Mouse (Mus musculus): ENCODE results near the gene Cep95. TPM values are rescaled to one million over a fixed set of nuclear protein-coding genes. Genes with fewer than 3 reads are reported as not detected.

The Cep95 gene
- polyA plus RNA-seq, 1 experiment from 2014 or later: 12.7 TPM

- Histone ChIP-seq H3K9me3 (replicated peaks) (no peaks in the 10 kb centered on the region), H3K4me3 (no peak overlapping the region), H3K4me2 (no peak overlapping the region), H3K36me3 (no peaks in the 10 kb centered on the region), H3K27me3 (replicated peaks) (peaks cover 9% of the 10 kb centered on the region; the same call in 1 of the 2 replicates), H3K4me1 (peaks cover 30% of the 10 kb centered on the region), H3K27ac (no peak overlapping the region), H3K9ac (no peak overlapping the region)
- WGBS (ENCODE audit: insufficient replicate concordance): 43% methylated on average over 5 of the region's 5 CpGs
- ATAC-seq: no peak
Observed at GRCm38 (mm10) chr11:106755583-106755982, 33.5 kb upstream of the Cep95 start.

- H3K36me3 ChIP-seq: no peaks in the 10 kb centered on the region
Observed at GRCm38 (mm10) chr11:106759028-106759427, 30.0 kb upstream of the Cep95 start.

GRCm38 (mm10) chr11:106760511-106760910 lies 28.5 kb upstream of the Cep95 start:
- Histone ChIP-seq H3K27me3 (replicated peaks) (no peaks in the 10 kb centered on the region), H3K36me3 (peaks cover 10% of the 10 kb centered on the region; the same call in 1 of the 2 replicates), H3K9me3 (replicated peaks) (no peaks in the 10 kb centered on the region), H3K27ac (0 out of 2 replicates have a peak overlapping the region, but pooled peaks have one; percentile 7), H3K4me2 (no peak overlapping the region), H3K9ac (no peak overlapping the region), H3K4me3 (no peak overlapping the region), H3K4me1 (peaks cover 40% of the 10 kb centered on the region)
- WGBS (ENCODE audit: insufficient replicate concordance): 81% methylated on average over 5 of the region's 5 CpGs
- ATAC-seq: no peak

More at GRCm38 (mm10) chr11:106759028-106759427, 30.0 kb upstream of the Cep95 start:
- Histone ChIP-seq H3K9ac (no peak overlapping the region), H3K4me3 (no peak overlapping the region), H3K27me3 (replicated peaks) (no peaks in the 10 kb centered on the region), H3K4me2 (no peak overlapping the region), H3K4me1 (peaks cover 37% of the 10 kb centered on the region), H3K27ac (no peak overlapping the region), H3K9me3 (replicated peaks) (no peaks in the 10 kb centered on the region)
- ATAC-seq: no peak
- 66% methylated on average over 3 of the region's 3 CpGs for WGBS (ENCODE audit: insufficient replicate concordance)

- ATAC-seq: peak; percentile 50; the same call in 1 of the 2 replicates
- no peaks in the 10 kb centered on the region for H3K27me3 ChIP-seq (replicated peaks)
- H3K4me3 ChIP-seq: no peak overlapping the region
- WGBS (ENCODE audit: insufficient replicate concordance): 15% methylated on average over 5 of the region's 5 CpGs
- H3K9me3 ChIP-seq (replicated peaks): no peaks in the 10 kb centered on the region
- H3K4me1 ChIP-seq: peaks cover 40% of the 10 kb centered on the region
- peaks cover 26% of the 10 kb centered on the region for H3K36me3 ChIP-seq
- no peak overlapping the region for H3K9ac ChIP-seq
- no peak overlapping the region for H3K4me2 ChIP-seq
- H3K27ac ChIP-seq: peak overlapping the region; percentile 64
Observed at GRCm38 (mm10) chr11:106762139-106762799, 26.8 kb upstream of the Cep95 start.

GRCm38 (mm10) chr11:106762800-106763185 lies 26.3 kb upstream of the Cep95 start:
- 44% methylated on average over 9 of the region's 9 CpGs for WGBS (ENCODE audit: insufficient replicate concordance)
- H3K4me1 ChIP-seq: peaks cover 35% of the 10 kb centered on the region
- ATAC-seq: 0 out of 2 replicates have a peak, but pooled peaks have one; percentile 9
- peak overlapping the region; percentile 64 for H3K27ac ChIP-seq
- no peak overlapping the region for H3K4me2 ChIP-seq
- H3K36me3 ChIP-seq: peaks cover 31% of the 10 kb centered on the region
- peaks cover 4% of the 10 kb centered on the region; the same call in 1 of the 2 replicates for H3K9me3 ChIP-seq (replicated peaks)
- no peak overlapping the region for H3K4me3 ChIP-seq
- H3K9ac ChIP-seq: no peak overlapping the region
- H3K27me3 ChIP-seq (replicated peaks): no peaks in the 10 kb centered on the region

- peaks cover 69% of the 10 kb centered on the region for H3K36me3 ChIP-seq
- WGBS (ENCODE audit: insufficient replicate concordance): 77% methylated on average over 4 of the region's 4 CpGs
- H3K9me3 ChIP-seq (replicated peaks): peaks cover 10% of the 10 kb centered on the region; the same call in 1 of the 2 replicates
- H3K4me3 ChIP-seq: no peak overlapping the region
- no peak overlapping the region for H3K4me2 ChIP-seq
- H3K4me1 ChIP-seq: peaks cover 33% of the 10 kb centered on the region
- no peak overlapping the region for H3K9ac ChIP-seq
- no peaks in the 10 kb centered on the region for H3K27me3 ChIP-seq (replicated peaks)
- no peak overlapping the region for H3K27ac ChIP-seq
- ATAC-seq: no peak
Observed at GRCm38 (mm10) chr11:106766611-106767162, 22.4 kb upstream of the Cep95 start.

GRCm38 (mm10) chr11:106767516-106767915 lies 21.5 kb upstream of the Cep95 start:
- Histone ChIP-seq H3K27ac (no peak overlapping the region), H3K36me3 (peaks cover 78% of the 10 kb centered on the region), H3K4me3 (no peak overlapping the region), H3K4me1 (peaks cover 25% of the 10 kb centered on the region), H3K27me3 (replicated peaks) (no peaks in the 10 kb centered on the region), H3K9me3 (replicated peaks) (peaks cover 10% of the 10 kb centered on the region; the same call in 1 of the 2 replicates), H3K9ac (no peak overlapping the region), H3K4me2 (no peak overlapping the region)
- WGBS (ENCODE audit: insufficient replicate concordance): 84% methylated on average over 4 of the region's 4 CpGs
- ATAC-seq: no peak

GRCm38 (mm10) chr11:106770195-106770974 lies 18.7 kb upstream of the Cep95 start:
- Histone ChIP-seq H3K4me2 (no peak overlapping the region), H3K36me3 (peaks cover 98% of the 10 kb centered on the region), H3K27ac (no peak overlapping the region), H3K9ac (no peak overlapping the region), H3K27me3 (replicated peaks) (no peaks in the 10 kb centered on the region), H3K4me1 (peaks cover 6% of the 10 kb centered on the region; the same call in 1 of the 2 replicates), H3K9me3 (replicated peaks) (peaks cover 10% of the 10 kb centered on the region; the same call in 1 of the 2 replicates), H3K4me3 (no peak overlapping the region)
- peak; percentile 65 for ATAC-seq
- 66% methylated on average over 9 of the region's 9 CpGs for WGBS (ENCODE audit: insufficient replicate concordance)

GRCm38 (mm10) chr11:106773061-106773460 lies 16.0 kb upstream of the Cep95 start:
- Histone ChIP-seq H3K9me3 (replicated peaks) (peaks cover 4% of the 10 kb centered on the region; the same call in 1 of the 2 replicates), H3K27ac (no peak overlapping the region), H3K36me3 (peaks cover 93% of the 10 kb centered on the region), H3K9ac (no peak overlapping the region), H3K4me2 (no peak overlapping the region), H3K27me3 (replicated peaks) (no peaks in the 10 kb centered on the region), H3K4me3 (no peak overlapping the region), H3K4me1 (peaks cover 23% of the 10 kb centered on the region)
- 85% methylated on average over 9 of the region's 9 CpGs for WGBS (ENCODE audit: insufficient replicate concordance)
- ATAC-seq: no peak

- H3K27ac ChIP-seq: no peak overlapping the region
- no peaks in the 10 kb centered on the region for H3K27me3 ChIP-seq (replicated peaks)
- peaks cover 76% of the 10 kb centered on the region for H3K36me3 ChIP-seq
- H3K9ac ChIP-seq: no peak overlapping the region
- no peaks in the 10 kb centered on the region for H3K9me3 ChIP-seq (replicated peaks)
- no peak overlapping the region for H3K4me2 ChIP-seq
- ATAC-seq: no peak
- H3K4me3 ChIP-seq: no peak overlapping the region
- 81% methylated on average over 4 of the region's 4 CpGs for WGBS (ENCODE audit: insufficient replicate concordance)
- peaks cover 37% of the 10 kb centered on the region for H3K4me1 ChIP-seq
Observed at GRCm38 (mm10) chr11:106776960-106777359, 12.1 kb upstream of the Cep95 start.

- Histone ChIP-seq H3K36me3 (peaks cover 76% of the 10 kb centered on the region), H3K4me3 (0 out of 2 replicates have a peak overlapping the region, but pooled peaks have one; percentile 16), H3K9me3 (replicated peaks) (no peaks in the 10 kb centered on the region), H3K27ac (no peak overlapping the region), H3K9ac (peak overlapping the region; percentile 36; the same call in 1 of the 2 replicates), H3K4me1 (peaks cover 42% of the 10 kb centered on the region), H3K27me3 (replicated peaks) (no peaks in the 10 kb centered on the region), H3K4me2 (peak overlapping the region; percentile 87)
- no peak for ATAC-seq
- WGBS (ENCODE audit: insufficient replicate concordance): 87% methylated on average over 3 of the region's 3 CpGs
Observed at GRCm38 (mm10) chr11:106777395-106777794, 11.7 kb upstream of the Cep95 start.

GRCm38 (mm10) chr11:106778132-106778531 lies 10.9 kb upstream of the Cep95 start:
- no peak for ATAC-seq
- no peak overlapping the region for H3K27ac ChIP-seq
- H3K36me3 ChIP-seq: peaks cover 76% of the 10 kb centered on the region

More at GRCm38 (mm10) chr11:106778132-106778531, 10.9 kb upstream of the Cep95 start:
- Histone ChIP-seq H3K4me2 (peak overlapping the region; percentile 87), H3K9ac (no peak overlapping the region), H3K4me3 (peak overlapping the region; percentile 80), H3K27me3 (replicated peaks) (no peaks in the 10 kb centered on the region), H3K9me3 (replicated peaks) (no peaks in the 10 kb centered on the region), H3K4me1 (peaks cover 45% of the 10 kb centered on the region)
- 67% methylated on average over 7 of the region's 7 CpGs for WGBS (ENCODE audit: insufficient replicate concordance)

Measured in liver, embryonic 12.5 days (tissue).